Mouse (Mus musculus) mesoderm, embryonic 11.5 days (tissue): ENCODE results near the gene Zfp995.
"Not testable (repeated sequence)": the region's sequence is repeated elsewhere in the genome, so short reads cannot be mapped to it uniquely, and the experiment has no call there.

Experiments
- DNase-seq: peaks from one replicate; pipeline ENCODE4 v3.0.0-alpha.2; 2012; ENCODE audit warnings: low read depth, low spot score

Zfp995 gene

GRCm38 (mm10) chr17:21909456-21910052, at the start of gene Zfp995:
Gene Zfp995 (minus strand): TSS chr17:21909926.
- DNase-seq, result peak; percentile 56

GRCm38 (mm10) chr17:21909039-21909438, 687 bp downstream of the Zfp995 start:
- DNase-seq, result peak; percentile 1

- no peak for DNase-seq
Observed at GRCm38 (mm10) chr17:21871256-21871655, 38.5 kb downstream of the Zfp995 start.

GRCm38 (mm10) chr17:21846322-21846582, 63.5 kb downstream of the Zfp995 start:
- DNase-seq, result not testable (repeated sequence)

GRCm38 (mm10) chr17:21845545-21846321, 64.0 kb downstream of the Zfp995 start, which contains the start of gene Zfp820:
Gene Zfp820 (minus strand): TSS chr17:21845772.
- peak; percentile 95 for DNase-seq

GRCm38 (mm10) chr17:21838510-21838909, 71.2 kb downstream of the Zfp995 start:
- DNase-seq, result no peak
